Mouse (Mus musculus): Measurements from ENCODE around the gene Sv2c.

Sv2c gene

DNA sequence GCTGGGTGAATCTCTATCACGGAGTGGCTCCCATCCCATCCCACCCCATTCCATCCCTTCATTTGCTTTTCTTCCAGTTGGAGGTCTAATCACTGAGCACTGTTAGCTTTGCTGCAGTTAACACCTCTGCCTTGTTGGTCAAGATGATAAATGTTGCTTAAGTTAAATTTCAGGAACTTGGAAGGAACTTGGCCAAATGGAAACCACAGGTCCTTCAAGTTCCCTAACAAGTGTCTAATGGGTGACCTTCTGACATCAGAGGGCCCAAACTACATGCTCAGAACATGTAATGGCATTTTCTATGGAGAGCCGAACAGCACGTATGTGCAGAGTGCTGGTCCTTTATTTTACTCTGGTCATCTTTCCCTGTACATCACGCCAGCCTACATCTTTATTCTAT, 190.5 kb downstream of the Sv2c start:
- no peak for DNase-seq

DNA sequence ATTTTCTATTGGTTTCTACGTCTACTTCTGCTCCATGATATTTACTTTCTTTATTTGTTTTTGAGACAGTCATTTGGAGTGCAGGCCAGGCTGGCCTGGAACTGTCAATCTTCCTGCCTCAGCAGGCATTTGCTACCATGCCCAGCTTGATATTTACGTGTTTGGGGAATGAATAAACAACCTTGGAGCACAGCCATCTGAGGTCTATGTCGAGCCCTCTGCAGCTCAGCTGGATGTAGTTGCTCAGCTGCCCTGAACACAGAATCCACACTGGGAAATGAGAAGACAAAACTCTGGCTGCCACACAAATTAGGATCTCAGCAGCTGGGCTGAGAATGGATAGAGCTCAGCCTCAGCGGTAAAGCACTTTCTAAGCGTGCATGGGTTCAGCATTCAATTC, 191.6 kb downstream of the Sv2c start:
- no peak for DNase-seq

DNA sequence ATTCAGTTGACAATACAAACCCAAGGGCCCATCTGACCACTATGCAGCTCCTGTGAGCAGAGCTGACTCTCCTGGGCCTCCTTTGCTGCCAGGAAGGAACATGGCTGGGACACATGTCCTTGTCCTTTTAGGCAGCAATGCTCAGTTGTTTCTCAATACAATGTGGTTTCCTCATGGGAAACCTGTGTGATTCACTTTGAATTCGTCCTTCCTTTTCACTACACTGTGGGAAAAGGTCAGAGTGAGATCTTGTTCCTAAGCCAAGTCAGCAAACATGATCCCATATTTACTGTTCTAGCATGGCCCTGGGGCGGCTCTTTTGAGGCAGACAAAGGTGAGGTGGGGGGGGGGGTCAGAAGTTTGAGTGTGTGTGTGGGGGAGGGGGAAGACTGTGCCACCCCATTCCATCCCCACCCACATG, 208.2 kb downstream of the Sv2c start:
- no peak for DNase-seq

DNA sequence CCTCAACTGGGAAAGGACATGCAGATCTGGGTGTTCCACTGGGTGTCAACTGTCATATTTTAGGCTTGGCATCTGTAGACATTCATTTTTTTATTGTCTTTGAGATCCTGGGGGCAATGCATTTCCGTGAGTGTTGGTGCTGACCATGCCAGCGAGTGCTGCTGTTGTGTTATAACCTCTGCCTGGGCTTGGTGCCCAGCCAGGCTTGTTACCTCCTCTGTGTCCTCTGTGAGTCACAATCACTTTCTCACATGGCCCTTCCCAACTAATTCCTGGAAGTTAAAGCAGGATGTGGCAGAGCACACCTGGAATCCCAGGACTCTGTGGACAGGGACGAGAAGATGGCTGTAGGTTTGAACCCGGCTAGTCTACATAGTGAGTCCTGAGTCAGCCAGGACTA, 209.8 kb downstream of the Sv2c start:
- no peak for DNase-seq

DNA sequence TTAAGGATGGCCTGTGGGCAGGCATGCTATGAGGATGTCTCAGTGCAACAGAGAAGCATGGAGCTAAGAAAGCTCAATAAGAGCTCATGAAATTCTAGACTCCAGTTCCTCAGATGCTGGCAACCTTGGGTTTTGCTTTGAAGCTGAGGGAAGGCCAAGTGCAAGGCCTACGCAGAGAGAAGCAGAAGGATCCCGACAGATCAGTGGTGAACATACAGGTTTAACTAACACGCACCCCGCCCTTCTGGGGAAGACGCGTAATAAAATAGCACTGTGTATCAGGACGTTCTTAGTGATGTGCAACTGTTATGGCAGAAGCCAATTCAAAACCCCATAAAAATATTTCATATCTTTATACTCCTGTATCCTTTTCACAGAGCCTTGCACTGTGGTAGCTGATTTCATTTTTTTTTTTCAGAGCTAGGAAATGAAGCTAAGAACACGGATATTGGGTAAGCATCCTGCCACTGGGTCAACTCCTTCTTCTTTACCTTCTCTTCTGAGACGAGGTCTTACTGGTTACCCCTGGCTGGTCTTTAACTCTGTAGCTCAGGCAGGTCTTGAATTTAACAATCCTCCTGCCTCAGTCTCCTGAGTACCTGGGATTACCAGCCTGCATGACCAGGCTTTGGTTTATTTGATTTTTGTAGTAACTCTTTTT, 213.6 kb downstream of the Sv2c start:
- no peak for DNase-seq

DNA sequence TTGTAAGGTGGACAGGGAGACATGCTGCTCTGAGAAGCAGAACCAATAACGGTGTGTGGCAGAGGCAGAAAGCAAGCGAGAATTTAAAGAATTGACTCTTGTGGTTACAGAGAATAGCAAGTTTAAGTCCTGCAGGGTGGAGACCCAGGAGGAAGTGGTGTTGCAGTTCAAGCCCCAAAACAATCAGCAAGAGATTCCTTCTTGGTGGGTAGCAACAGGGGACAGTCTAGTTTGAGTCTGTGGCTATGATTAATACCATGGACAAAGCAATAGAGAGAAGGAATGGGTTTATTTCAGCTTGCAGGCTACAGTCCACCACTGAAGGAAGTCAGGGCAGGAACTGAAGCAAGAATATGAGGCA, 219.4 kb downstream of the Sv2c start:
- no peak for DNase-seq

DNA sequence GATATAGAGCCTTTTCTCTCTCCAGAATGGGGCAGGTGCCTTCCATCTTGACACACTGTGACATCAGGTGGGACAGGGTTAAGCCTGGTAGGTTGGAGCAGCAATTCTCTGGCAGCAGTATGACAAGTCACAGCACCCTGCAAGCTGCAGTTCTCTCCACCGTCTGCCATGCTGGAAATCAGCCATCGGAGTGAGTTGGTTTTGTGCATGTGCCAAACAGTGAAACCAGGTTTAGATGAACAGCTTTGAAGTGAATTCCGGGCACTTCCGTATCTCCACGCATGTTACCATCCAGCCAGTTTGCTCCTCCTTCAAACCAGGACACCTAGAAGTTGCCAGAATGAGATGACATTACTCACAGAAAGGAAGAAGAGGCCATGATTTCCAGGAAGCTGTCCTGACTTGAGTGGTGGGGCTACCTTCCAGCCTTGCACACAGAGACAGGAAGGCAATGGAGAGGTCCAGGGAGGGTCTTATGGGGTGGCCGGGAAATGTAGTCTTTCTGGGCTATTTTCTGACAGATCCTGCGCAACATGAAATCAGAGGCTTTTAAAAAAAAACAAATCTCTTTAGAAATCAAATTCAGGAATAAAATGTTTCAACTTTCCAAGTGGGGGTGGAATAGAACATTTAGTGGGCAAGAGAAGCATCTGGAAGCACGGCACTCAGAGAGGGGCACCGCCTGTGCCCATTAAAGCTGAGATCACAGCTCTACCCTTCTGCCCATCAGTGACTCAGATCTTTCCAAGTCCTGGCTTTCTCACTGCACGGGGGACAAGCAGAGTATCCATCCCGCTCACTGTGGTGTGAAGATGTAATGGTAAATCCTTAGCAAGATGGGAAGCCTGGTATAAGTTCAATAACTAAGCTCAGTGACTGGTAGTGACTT, 220.0 kb downstream of the Sv2c start:
- DNase-seq: no peak

DNA sequence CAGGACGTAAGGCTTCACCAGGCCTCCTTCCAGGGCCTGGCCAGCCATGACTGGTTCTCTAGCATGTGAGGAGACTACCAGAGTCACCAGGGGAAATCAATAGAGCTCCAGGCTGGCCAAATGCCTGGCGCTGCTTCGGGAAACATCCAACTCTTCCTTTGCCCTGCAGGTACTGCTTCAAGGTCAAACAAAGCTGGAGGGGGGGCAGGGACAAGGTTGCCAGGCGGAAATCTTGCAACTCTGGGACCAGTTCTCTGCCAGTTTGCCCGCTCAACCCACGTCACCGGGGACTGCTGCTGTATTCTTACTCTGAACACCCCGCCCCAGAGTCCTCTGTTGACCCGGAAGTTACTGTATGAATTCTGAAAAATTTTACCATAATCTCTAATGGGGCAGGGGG, 222.1 kb downstream of the Sv2c start:
- DNase-seq: peak; percentile 30

DNA sequence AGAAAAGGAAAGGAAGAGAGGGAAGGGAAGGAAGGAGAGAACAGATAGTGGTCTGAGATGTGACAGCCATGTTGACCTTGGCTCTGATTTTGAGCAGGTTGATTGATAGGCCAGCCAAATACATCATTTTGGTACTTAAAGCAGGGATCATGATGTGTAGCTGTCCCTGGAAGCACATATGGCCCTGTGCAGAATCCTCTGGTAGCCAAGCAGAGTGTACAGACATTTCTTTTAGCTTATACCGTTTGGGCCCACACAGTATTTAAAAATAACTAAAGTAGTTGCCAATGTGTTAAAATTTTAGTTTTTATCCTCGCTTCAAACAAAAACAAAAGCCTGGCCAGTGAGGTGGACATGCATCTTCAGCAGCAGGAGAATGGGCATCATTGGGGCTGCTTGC, 223.1 kb downstream of the Sv2c start:
- no peak for DNase-seq

Data from kidney, adult 9 months (tissue).